Mouse (Mus musculus) midbrain, embryonic 10.5 days (tissue): ENCODE measurements around the gene Birc7. TPM values are rescaled to one million over a fixed set of nuclear protein-coding genes. Genes with fewer than 3 reads are reported as not detected.
A peak's percentile ranks its signal among the peaks of the same experiment; 100 is the strongest.

Source experiments
- DNase-seq: peaks from one replicate; pipeline ENCODE4 v3.0.0-alpha.2; 2017; ENCODE audit warnings: low spot score
- H3K27ac ChIP-seq: fragments of 300-500 bp; sonication (generic); replicated peaks from 2 replicates; pipeline ENCODE4 v1.5.1; 2016; ENCODE audit warnings: mild to moderate bottlenecking
- H3K27me3 ChIP-seq: fragments of 300-500 bp; sonication (generic); 2 replicates; pipeline ENCODE4 v1.6.1; 2016; ENCODE audit warnings: low read depth, mild to moderate bottlenecking; ENCODE audit not compliant: poor library complexity, severe bottlenecking
- H3K36me3 ChIP-seq: fragments of 300-500 bp; sonication (generic); 2 replicates; pipeline ENCODE4 v1.6.1; 2016; ENCODE audit warnings: mild to moderate bottlenecking, moderate library complexity
- H3K4me1 ChIP-seq: fragments of 300-500 bp; sonication (generic); 2 replicates; pipeline ENCODE4 v1.6.1; 2016
- H3K4me3 ChIP-seq: fragments of 300-500 bp; sonication (generic); 2 replicates; pipeline ENCODE4 v1.5.1; 2016; ENCODE audit warnings: mild to moderate bottlenecking, moderate library complexity
- H3K9me3 ChIP-seq: fragments of 300-500 bp; sonication (generic); replicated peaks from 2 replicates; pipeline ENCODE4 v1.6.1; 2016; ENCODE audit warnings: mild to moderate bottlenecking
- WGBS: fragments of 180-500 bp; shearing (Covaris S2); methylation state at CpG from one replicate; pipeline ENCODE4 v1.1.7; 2016; 5-methylcytosine and 5-hydroxymethylcytosine counted together
- microRNA-seq: library from miRNA; unstranded; fragments of <30 nt; microRNA quantifications from one replicate; pipeline ENCODE4, GENCODE M21; 2017
- polyA plus RNA-seq: library from polyadenylated mRNA; unstranded; fragments of >200 nt; fragmentation: Nextera tagmentation; extraction: Ambion mirVana; gene quantifications from 2 replicates; pipeline ENCODE4 v1.2.1, GENCODE M21; 2016

Birc7 gene
- polyA plus RNA-seq, 1 experiment from 2014 or later: 0.48 TPM

GRCm38 (mm10) chr2:180960187-180960586, 31.4 kb downstream of the Birc7 start:
- Histone ChIP-seq H3K4me3 (no peak overlapping the region), H3K27me3 (peaks cover 12% of the 10 kb centered on the region), H3K9me3 (no peaks in the 10 kb centered on the region), H3K4me1 (peaks cover 20% of the 10 kb centered on the region), H3K27ac (no peak overlapping the region), H3K36me3 (no peaks in the 10 kb centered on the region)
- WGBS: 81% methylated on average over 3 of the region's 3 CpGs
- no peak for DNase-seq

DNA sequence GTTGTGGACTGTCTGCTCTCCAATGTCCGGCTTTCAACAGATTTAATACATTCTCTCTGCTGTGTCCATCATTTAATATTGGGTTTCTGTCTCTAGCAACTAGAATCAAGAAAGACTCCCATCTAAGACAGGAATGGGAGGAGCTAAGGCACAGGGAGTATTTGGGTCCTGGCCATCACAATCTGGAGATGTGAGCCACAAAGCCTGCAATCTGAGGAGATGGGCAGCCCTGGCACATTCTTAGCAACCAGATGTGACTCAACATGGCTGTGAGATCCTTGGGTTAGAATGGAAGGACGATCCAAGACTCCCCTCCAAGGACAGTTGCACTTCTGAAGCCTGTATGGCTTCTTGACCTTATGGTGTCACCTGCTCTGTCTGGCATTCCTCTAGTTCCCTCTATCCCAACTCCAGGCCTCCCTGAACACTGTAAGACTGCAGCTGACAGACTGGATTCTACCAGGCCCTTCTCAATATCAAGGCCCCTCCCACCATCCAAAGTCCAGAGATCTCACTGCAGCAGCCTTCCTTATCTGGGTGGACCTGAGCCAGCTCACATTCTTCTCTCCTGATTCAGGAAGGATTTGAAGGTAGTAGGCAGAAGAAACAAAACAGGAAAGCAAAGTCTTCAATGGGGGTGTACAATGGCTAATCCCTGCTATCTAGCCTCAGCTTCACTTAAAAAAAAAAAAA, 33.9 kb downstream of the Birc7 start:
- WGBS: 82% methylated on average over 2 of the region's 2 CpGs
- Histone ChIP-seq H3K36me3 (no peaks in the 10 kb centered on the region), H3K9me3 (no peaks in the 10 kb centered on the region)

DNA sequence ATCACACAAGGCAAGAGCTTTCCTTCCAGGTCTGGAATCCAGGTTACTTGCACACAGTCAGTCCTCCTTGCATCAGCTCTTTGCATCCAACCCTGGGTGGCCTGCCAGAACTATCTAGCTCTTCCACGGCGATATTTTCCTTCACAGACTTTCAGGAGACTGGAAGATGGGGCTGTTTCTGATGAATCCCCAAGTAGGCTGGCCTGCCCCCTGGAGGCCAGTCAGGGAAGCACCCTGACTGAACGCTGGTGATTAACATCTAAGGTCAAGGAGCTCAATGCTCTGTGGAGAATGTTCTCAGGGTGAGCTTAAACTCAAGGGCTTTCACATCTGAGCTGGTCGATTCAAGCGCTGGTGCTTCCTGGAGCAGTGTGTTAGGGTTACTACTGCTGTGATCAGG, 35.1 kb downstream of the Birc7 start:
- WGBS: 7% methylated on average over 5 of the region's 5 CpGs
- peaks cover 3% of the 10 kb centered on the region for H3K36me3 ChIP-seq
- H3K4me1 ChIP-seq: peaks cover 25% of the 10 kb centered on the region
- H3K4me3 ChIP-seq: 0 out of 2 replicates have a peak overlapping the region, but pooled peaks have one; percentile 5
- 0 out of 2 replicates have a peak overlapping the region, but pooled peaks have one; percentile 38 for H3K27ac ChIP-seq
- peak; percentile 80 for DNase-seq
- no peaks in the 10 kb centered on the region for H3K9me3 ChIP-seq
- no peaks in the 10 kb centered on the region for H3K27me3 ChIP-seq

More for the DNA sequence above, 33.9 kb downstream of the Birc7 start:
- no peak for DNase-seq
- Histone ChIP-seq H3K4me3 (no peak overlapping the region), H3K27me3 (no peaks in the 10 kb centered on the region), H3K27ac (no peak overlapping the region), H3K4me1 (peaks cover 19% of the 10 kb centered on the region)

DNA sequence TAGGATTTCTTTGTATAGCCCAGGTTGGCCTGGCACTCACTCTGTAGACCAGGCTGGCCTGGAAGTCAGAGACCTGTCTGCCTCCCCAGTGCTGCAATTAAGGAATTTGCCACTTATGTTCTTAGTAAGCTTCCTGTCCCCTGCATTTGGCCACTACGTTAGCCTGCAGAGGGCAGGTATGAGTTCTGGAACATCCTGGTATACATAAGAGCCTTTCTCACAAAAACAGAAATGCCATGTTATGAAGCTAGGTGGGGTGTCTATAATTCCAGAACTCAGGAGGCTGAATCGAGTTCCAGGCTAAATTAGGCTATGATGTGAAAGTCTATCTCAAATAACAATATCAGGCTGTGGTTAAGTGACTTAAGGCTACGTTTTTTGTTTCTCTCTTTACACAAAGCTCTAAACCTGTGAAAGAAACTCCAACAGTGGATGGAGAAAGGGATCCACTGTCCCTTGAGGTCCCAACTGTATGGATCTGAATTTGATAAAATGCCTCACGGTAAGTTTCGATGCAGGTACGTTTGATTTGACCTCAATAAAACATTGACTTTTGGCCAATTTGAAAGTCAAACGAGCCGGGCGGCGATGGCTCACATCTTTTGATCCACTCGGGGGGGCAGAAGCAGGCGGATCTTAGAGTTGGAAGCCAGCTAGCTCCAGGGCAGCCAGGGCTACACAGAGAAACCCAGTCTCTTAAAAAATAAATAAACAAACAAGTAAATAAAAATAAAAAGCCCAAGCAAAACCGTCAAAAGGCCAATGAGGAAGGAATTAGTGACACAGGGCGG, 37.5 kb downstream of the Birc7 start:
- peaks cover 21% of the 10 kb centered on the region for H3K36me3 ChIP-seq
- H3K9me3 ChIP-seq: no peaks in the 10 kb centered on the region
- peaks cover 25% of the 10 kb centered on the region for H3K4me1 ChIP-seq
- peak overlapping the region; percentile 94 for H3K27ac ChIP-seq
- WGBS: 21% methylated on average over 14 of the region's 14 CpGs
- peak overlapping the region; percentile 86 for H3K4me3 ChIP-seq
- no peak for DNase-seq
- H3K27me3 ChIP-seq: no peaks in the 10 kb centered on the region

GRCm38 (mm10) chr2:180967010-180967763, 38.4 kb downstream of the Birc7 start, which contains the start of gene Arfgap1:
Gene Arfgap1, plus strand, starts transcription at chr2:180967225.
- peak; percentile 89 for DNase-seq
- Histone ChIP-seq H3K4me1 (peaks cover 25% of the 10 kb centered on the region), H3K36me3 (peaks cover 30% of the 10 kb centered on the region), H3K4me3 (peak within 1 kb of the TSS; percentile 86), H3K27me3 (no peaks in the 10 kb centered on the region), H3K9me3 (no peaks in the 10 kb centered on the region), H3K27ac (peak within 1 kb of the TSS; percentile 94)
- WGBS: under 1% methylated on average over 57 of the region's 57 CpGs

DNA sequence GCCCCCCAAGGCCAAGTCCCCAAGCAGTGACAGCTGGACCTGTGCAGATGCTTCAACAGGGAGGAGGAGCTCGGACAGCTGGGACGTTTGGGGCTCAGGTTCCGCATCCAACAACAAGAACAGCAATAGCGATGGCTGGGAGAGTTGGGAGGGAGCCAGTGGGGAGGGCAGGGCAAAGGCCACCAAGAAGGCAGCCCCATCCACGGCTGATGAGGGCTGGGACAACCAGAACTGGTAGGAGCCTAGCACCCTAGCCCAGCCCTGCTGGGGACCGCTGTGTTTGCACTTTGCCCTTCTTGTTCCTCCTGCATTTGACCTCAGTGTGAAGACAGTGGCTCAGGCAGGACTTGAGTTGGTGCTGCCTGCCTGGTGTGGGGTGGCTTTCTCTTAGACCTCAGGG, 52.3 kb downstream of the Birc7 start:
- no peak for DNase-seq
- Histone ChIP-seq H3K27ac (no peak overlapping the region), H3K27me3 (no peaks in the 10 kb centered on the region), H3K36me3 (peaks cover 75% of the 10 kb centered on the region), H3K4me3 (no peak overlapping the region), H3K9me3 (no peaks in the 10 kb centered on the region), H3K4me1 (no peaks in the 10 kb centered on the region)
- WGBS: 86% methylated on average over 6 of the region's 6 CpGs

Small RNA genes within 50 kb of the gene (microRNA-seq; reads per million reads assigned to microRNA genes)
- gene Mir124a-3: 10.2 reads per million, percentile 21 among the genes with 10 or more reads in this experiment

Other genes starting within 250 kb of the Birc7 start
- gene Dido1, start 219.0 kb upstream of the Birc7 start, polyA plus RNA-seq: 30.9 and 34.6 TPM in 2 replicates
- gene Gid8, start 218.9 kb upstream of the Birc7 start, polyA plus RNA-seq: 50.2 TPM in 2 replicates
- gene Slc17a9, start 203.8 kb upstream of the Birc7 start, polyA plus RNA-seq: 0.43 and 0.57 TPM in 2 replicates
- 10.8 and 12.0 TPM in 2 replicates for gene Bhlhe23, start 152.1 kb upstream of the Birc7 start, polyA plus RNA-seq
- gene Ythdf1, start 8.1 kb upstream of the Birc7 start, polyA plus RNA-seq: 51.9 and 61.4 TPM in 2 replicates
- 43.7 and 59.7 TPM in 2 replicates for gene Nkain4, start 25.7 kb downstream of the Birc7 start, polyA plus RNA-seq
- 81.6 and 87.1 TPM in 2 replicates for gene Arfgap1, start 38.2 kb downstream of the Birc7 start, polyA plus RNA-seq
- gene Col20a1, start 57.5 kb downstream of the Birc7 start, polyA plus RNA-seq: 0.14 and 0.52 TPM in 2 replicates
- 17.9 and 23.8 TPM in 2 replicates for gene Chrna4, start 114.5 kb downstream of the Birc7 start, polyA plus RNA-seq
- gene Kcnq2, start 206.3 kb downstream of the Birc7 start, polyA plus RNA-seq: 3.5 and 9.7 TPM in 2 replicates
- gene Eef1a2, start 228.0 kb downstream of the Birc7 start, polyA plus RNA-seq: 0.29 TPM in 1 of 2 replicates, not detected in the other